Mouse (Mus musculus) left cerebral cortex, adult 18-20 months (tissue): ENCODE measurements at regions not wholly inside any gene's neighbourhood (a gene's known extent, or its start where the extent isn't known, plus 50 kb on each side); places are given as distances from the start of the nearest gene placed in this dataset.

Experiments used
- DNase-seq, 2 experiments: peaks; one replicate each; pipeline ENCODE4 v3.0.0; 2021 to 2022; ENCODE audit warnings: low spot score in 2 of 2, mixed read lengths in 1 of 2

DNA sequence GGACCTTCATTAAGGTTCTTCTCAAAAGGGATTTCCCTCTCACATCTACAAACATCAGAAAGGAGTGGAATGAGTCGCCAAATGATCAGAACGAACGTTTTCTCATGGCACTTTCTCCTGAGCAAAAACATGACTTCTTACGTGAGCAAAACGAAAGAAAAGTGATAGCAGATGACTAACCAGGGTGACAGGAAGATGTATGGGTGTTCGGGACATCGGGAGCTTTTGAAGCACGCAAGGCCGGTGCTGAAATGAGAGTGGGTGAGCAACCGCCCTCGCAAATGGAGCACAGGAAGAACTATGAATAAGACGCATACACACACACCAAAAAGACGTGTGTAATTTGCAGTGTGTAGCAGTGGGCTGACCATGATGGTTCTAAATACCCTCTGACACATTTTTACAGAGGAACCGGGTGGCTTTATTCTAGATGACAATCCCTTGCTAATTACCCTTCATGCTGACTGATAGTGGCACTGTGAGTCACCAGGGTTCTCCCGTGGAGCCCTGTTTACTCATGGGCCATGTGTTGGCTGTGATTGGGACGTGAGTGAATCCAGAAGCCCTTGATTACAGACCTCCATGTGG lies 408.2 kb upstream of the Jarid2 start:
- peak; percentile 49 to 50 for DNase-seq

DNA sequence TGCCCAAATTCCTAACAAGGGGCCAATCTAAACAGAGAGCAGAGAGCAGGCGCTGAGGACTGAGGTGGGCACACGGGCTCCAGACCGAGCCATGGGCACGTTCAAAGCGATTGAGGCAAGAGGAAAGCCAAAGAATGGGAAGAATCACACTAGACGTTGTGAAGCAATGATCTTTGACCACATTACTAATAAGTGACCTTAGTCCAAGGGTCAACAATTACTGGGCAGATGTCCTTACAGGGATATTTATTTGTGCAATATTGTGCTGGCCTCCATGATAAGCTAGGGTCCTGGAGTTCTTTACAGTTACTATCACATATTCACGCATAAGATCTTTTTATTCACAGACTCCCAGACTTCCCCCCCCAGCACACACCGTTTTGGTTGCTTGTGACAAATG lies 400.9 kb upstream of the Jarid2 start:
- no peak for DNase-seq

DNA sequence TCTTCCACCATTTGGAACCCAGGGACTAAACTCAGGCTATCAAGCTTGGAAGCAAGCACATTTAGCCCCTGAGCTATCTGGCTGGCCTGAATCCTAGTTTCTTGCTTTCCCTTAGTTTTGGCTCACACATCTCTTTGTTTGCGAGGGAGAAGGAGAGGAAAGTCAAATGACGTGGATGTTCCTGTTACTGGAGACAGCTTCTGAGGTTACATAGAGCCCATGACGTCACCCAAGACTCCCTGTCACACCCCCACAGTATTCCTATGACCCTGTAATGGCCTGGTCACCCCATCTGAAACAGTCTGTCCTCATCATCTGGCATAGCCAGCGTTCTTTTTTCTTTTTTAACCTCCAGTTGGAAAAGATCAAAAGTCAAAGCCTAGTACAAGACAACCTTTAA lies 400.1 kb upstream of the Jarid2 start:
- DNase-seq = no peak

GRCm38 (mm10) chr13:44329701-44330100 lies 399.6 kb upstream of the Jarid2 start:
- DNase-seq = no peak

DNA sequence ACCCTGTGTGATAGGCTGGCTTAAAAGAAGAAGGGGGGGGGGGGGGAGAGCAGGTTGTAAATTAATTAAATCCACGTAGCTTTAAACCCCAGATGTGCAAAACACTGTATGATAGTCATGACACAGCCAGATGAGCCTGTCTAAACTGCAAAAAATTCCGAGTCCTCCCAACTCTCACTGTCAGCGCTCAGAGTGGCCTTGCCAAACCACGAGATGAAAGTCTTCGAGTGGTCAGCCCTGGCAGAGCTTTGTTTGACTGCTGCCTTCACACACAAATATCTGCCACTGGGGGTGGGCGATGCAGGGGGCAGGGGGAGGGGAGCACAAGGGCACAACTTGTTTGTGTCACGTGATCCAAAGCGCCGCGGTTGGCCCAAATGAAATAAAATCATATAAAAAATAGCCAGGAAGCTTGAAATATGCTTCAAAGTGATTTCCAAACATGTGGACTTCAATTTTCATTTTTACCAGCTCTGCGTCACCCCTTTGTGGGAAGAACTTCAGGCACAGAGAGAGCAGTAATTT lies 396.5 kb upstream of the Jarid2 start:
- no peak for DNase-seq

DNA sequence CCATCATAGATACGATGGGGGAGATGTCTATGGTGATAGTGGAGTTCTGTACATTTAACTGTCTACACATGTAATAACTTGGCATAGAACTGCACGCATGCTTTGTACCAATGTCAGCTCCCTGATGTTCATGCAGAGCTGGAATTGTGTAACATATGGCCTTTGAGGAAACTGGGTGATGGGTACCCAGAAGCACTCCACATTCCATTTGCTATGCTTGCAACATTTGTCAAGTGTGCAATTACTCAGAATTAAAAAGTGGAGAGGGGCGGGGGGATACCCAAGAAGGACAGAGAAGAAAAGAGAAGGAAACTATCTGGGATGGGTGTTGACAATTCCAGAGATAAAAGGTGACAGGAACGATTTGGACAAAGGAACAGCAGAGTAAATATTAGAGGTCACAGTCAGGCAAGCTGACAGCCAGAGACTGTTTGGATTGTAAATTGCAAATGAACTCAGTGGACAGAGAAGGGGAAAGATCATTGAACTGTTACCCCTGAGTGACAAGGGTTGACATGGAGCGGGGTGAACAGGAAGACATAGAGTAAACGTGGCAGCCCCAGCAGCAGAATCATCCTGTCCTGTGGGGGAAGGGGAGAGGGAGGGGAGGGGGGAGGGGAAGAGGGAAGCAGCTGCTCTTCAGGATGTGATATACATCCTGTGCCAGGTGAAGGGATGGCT lies 390.1 kb upstream of the Jarid2 start:
- DNase-seq = no peak

- DNase-seq = no peak
Measured at GRCm38 (mm10) chr13:44345094-44345493, 384.2 kb upstream of the Jarid2 start.

GRCm38 (mm10) chr13:44346636-44347035 lies 382.6 kb upstream of the Jarid2 start:
- DNase-seq = no peak

- no peak for DNase-seq
Measured at GRCm38 (mm10) chr13:44347662-44348061, 381.6 kb upstream of the Jarid2 start.

GRCm38 (mm10) chr13:44353899-44354298 lies 375.4 kb upstream of the Jarid2 start:
- no peak for DNase-seq

- DNase-seq = no peak
Measured at GRCm38 (mm10) chr13:44355771-44356221, 373.5 kb upstream of the Jarid2 start.

- DNase-seq = no peak
Measured at GRCm38 (mm10) chr13:44356981-44357380, 372.3 kb upstream of the Jarid2 start.

- no peak for DNase-seq
Measured at GRCm38 (mm10) chr13:44359344-44359743, 369.9 kb upstream of the Jarid2 start.

- DNase-seq = no peak
Measured at GRCm38 (mm10) chr13:44360016-44360415, 369.3 kb upstream of the Jarid2 start.

DNA sequence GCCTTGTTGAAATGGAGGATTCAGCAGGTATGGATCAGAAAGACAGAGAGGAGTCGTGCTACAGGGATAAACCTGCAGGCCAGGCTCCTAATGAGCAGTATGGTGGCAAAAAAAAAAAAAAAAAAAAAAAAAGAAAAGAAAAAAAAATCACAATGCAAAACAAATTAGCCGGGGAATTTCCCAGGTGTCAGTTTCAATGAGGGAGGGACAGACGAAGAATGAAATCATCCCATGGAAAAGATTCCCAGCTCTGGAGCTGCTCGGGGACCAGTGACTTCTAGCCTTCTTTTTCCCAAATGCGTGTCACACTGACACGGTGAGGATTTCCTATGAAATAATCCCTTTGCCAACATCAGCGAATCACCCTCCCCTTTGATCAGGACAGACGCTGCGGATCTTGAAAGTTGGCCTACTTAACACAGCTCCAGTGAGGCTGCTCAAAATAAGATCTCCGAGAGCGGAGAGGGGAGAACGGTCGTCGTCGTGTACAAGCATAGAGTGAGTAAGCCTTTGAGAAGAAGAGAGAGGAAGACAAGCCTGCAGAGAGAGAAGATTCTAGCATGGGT lies 368.5 kb upstream of the Jarid2 start:
- DNase-seq = no peak

DNA sequence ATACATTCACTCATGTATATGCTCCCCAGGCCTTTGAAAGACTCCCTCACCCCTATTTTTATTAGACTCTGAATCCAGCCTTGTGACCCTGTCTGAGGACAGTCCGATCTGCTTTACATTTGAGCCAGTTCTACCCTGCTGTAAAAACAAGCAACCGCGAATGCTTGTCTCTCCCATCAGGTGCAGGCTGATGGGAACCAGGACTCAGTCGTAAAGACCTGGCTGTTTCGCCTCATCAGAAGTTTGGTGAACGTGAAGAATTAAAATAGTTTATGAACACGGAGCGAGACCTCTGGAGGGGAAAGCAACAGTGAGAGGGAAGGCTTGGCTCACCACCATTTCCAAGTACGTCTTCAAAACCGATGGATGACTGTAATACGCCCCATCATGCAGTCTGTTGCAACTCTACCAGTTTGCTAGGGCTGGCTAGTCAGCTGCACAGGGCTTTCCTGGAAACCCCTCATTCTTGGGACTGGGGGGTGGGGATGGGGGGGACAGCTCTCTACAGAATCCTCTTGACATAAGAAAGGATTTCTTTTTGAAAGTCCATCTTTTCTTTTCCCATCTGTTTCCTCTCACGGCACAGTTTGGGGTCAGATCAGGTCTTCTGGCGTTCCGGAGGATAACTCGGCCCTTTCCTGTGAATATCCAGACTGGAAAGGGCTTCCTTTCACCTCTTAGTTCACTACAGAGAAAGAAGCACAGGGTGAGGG lies 366.8 kb upstream of the Jarid2 start:
- no peak for DNase-seq

DNA sequence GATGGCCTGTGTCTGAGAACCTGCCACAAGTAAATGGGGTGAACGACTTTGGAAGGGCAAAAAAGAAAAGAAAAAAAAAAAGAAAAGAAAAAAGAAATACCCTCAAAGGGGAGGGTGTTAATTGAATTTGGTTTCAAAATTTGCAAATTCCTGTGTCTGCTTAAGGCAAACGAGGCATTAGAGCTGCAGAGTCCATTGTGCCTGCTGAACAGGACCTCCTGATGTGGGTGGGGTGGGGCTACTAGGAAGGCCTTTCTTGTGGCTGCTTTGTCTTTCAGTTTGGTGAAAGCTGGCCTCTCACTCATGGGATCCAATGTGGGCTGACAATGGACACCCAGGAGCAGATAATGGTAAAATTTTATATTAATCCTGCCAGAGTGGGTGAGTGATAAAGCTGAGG lies 366.3 kb upstream of the Jarid2 start:
- DNase-seq = no peak

DNA sequence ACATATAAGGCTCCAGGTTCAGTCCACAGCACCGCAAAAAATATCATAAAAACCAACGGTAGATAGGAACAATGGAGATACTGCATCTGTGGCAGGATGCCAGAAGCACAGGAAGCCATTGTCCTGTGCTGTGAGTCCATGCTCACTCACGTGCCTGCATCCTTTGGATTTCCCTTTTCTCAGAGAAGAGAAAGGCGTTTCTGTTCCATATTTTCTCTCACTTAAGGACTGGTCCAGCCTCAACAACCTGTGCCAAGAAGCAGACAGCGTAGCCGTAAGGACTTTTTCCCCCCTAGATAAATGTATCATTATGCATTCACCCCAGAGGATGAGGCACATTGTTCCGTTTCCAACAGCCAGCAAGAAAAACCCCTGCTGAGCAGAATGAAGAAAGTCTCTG lies 360.0 kb upstream of the Jarid2 start:
- no peak for DNase-seq

DNA sequence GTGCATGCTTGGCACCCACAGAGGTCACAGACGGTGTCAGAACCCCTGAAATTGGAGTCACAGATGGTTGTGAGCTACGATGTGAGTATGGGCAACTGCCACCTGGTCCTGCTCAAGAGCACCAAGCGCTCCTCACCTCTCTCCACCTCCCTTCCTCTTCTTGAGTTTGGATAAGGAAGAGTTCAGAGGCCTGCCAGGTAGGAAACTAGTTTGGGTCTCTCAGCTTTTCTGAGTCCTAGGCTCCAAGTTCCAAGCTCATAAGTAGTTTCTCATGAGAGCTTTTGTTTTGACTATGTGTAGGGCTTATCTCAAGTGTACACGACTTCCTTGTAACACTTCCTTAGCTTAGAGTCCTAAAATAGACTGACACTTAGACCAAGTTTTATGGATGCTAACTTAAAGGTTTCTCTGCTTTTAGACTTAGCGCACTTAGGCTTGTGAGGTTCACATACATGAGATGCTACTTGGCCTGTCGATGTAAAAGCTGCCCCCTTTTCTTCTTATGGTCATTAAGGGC lies 356.9 kb upstream of the Jarid2 start:
- no peak for DNase-seq

GRCm38 (mm10) chr13:44375476-44376159 lies 353.7 kb upstream of the Jarid2 start:
- no peak for DNase-seq

- DNase-seq = no peak
Measured at GRCm38 (mm10) chr13:44376160-44376488, 353.1 kb upstream of the Jarid2 start.
